Mouse (Mus musculus) right cerebral cortex, postnatal 14 days (tissue): Measurements from ENCODE around the gene Cntf.
"Not testable (repeated sequence)": the region's sequence is repeated elsewhere in the genome, so short reads cannot be mapped to it uniquely, and the experiment has no call there.

Experiments used
- DNase-seq: peaks from one replicate; pipeline ENCODE4 v3.0.0; 2022

Gene Cntf

DNA sequence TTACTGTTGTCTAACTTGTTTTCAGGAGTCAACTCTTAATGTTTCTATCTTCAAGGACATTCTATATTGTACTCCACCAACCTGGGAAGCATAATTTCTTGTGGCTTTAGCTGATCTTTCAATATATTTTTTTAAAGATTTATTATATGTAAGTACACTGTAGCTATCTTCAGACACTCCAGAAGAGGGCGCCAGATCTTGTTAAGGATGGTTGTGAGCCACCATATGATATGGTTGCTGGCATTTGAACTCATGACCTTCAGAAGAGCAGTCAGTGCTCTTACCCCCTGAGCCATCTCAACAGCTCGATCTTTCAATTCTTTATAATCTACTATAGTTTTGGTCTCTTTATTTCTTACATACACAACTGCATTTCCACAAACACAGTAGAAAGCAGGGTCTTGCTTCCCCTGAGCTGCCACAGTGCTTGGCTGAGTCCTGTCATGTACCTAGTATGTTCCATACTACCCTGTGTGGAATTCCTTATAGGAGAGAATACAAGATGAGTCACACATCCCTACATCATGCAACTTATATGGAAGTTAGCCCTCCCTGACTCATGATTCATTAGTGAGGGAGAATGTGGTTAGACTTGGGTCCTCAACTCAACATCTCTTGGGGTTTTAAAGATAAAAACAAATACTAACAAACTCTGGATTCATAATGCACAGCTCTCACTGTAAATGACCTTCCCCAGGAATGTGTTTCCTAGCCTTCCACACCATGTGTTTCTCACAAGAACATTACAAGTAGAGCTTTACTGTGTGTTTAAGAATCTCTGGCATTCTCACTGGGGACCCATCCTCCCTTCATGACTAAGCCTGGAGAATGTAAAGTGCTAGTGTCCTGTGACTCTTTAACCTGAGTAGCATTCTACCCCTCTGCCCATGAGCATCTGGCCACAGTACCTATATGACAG is 3.0 kb downstream of the Cntf start:
- no peak for DNase-seq

- peak; percentile 24 for DNase-seq
These were observed 5.8 kb downstream of the Cntf start for GRCm38 (mm10) chr19:12759656-12760055.

- no peak for DNase-seq
These were observed 6.4 kb downstream of the Cntf start for GRCm38 (mm10) chr19:12758936-12759478.

GRCm38 (mm10) chr19:12756286-12756685 is 9.1 kb downstream of the Cntf start:
- DNase-seq: no peak

GRCm38 (mm10) chr19:12731950-12732349 is 33.5 kb downstream of the Cntf start:
- no peak for DNase-seq

- DNase-seq: no peak
These were observed 34.4 kb downstream of the Cntf start for GRCm38 (mm10) chr19:12731036-12731435.

DNA sequence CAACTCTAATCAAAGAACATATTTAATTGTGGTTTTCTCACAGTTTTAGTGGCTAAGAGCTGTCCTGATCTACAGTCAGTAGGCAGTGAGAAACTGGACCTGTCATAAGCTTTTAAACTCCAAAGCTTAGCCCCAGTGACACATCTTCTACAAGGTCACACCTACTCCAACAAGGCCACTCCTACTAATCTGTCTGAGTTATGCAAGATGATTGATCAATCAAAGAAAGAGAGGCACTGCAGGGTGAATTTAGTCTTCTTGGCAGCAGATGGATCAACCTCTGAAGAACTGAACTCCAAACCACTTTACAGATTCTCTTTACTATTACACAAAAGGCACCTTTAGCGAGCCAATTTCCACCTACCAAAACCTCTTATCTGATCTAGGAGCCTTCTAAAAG is 39.6 kb downstream of the Cntf start:
- DNase-seq: no peak

DNA sequence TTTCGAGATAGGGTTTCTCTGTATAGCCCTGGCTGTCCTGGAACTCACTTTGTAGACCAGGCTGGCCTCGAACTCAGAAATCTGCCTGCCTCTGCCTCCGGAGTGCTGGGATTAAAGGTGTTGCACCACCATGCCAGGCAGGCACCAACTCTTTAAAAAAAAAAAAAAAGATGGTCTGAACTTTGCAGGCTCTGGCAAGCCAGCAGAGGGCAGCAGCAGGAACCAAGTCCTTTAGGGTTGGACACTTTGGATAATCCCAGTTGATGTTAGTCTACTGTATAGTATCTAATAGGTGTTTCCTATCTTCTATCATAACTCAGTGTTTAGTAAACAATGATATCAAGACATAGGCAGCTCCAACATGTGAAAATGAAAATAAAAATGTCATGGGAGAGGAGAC is 43.1 kb downstream of the Cntf start:
- DNase-seq: peak; percentile 15

GRCm38 (mm10) chr19:12721596-12721995 is 43.8 kb downstream of the Cntf start:
- DNase-seq: not testable (repeated sequence)

- DNase-seq: not testable (repeated sequence)
These were observed 44.5 kb downstream of the Cntf start for GRCm38 (mm10) chr19:12720919-12721318.

- DNase-seq: no peak
These were observed 45.0 kb downstream of the Cntf start for GRCm38 (mm10) chr19:12720463-12720862.

DNA sequence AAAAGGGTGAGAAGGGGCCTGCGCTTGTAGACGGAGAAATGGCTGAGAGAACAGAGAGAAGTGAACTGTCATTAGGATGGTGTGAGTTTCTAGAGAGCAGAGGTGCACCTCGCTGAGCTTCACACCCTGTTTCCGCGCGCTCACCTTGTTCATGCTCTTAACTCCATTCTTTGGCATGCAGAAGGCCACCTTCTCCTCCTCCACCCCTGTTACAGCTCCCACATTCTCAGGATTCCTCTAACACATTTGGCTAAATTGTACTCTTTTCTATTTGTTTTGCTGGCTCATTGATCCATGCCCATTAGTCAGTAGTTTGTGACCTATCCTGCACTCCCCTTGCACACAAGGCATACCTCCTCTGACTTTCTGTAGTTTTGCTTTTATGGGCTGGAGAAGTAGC is 46.2 kb downstream of the Cntf start:
- DNase-seq: no peak
